Mouse (Mus musculus): ENCODE data around the gene Galnt10.

DNA sequence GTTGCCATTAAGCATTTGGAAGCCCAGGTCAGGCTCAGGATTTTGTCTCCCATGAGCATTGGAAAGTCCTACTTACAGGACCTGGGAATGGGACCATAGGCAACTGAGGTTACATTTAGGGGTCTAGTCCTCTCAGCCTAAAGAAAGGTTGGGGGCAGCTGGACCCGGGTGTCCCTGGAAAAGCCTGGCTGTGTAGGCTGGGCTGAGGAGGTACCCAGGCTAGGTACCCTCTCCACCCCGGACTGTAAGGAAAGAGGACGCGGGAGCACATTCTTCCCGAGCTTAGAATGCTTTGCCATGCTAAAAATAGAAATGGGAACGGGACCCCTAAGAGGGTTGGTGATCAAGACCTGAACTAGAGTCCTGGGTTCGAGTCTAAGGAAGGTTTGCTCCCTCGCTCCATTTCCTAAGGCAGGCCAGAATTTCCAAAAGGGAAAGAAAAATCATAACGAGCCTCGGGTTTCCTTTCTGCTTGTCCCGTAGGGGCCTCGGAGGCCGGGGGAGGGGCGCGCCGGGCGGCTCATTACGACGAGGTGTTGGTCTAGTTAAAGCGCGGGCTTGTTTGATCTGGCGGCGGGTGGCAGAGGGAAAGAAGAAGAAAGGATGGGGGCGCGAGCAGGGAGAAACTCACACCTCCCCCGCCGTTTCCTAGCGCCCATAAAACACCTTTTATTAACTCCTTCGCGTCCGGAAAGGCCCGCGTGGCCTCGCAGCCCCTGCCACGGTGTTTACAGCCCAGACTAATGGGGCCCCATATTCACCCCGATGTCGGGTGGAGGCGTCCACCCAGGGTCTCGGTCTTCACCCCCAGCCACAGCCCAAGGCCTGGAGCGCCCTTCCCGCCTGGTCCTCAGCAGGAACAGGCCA, 182.0 kb downstream of the Galnt10 start:
- TF ChIP-seq POLR2A (IDR thresholded peaks at IDR 0.05; ENCODE audit: low read depth, low read length) (no peak), CTCF (IDR thresholded peaks at IDR 0.05; ENCODE audit: extremely low read depth, insufficient read depth, insufficient read length, insufficient replicate concordance) (no peak)

All from spleen, adult 2 months (tissue).